Mouse (Mus musculus) forebrain, embryonic 16.5 days (tissue): ENCODE results near the gene Fndc9. TPM values are rescaled to one million over a fixed set of nuclear protein-coding genes. Genes with fewer than 3 reads are reported as not detected.

Source experiments
- ATAC-seq: fragments of 200-750 bp; cut with Nextera tagmentation; 2 replicates; pipeline ENCODE4 v1.8.0; 2017; ENCODE audit warnings: mild to moderate bottlenecking, moderate library complexity
- H3K27ac ChIP-seq: fragments of 300-500 bp; sonication (generic); 2 replicates; pipeline ENCODE4 v1.5.1; 2014; ENCODE audit warnings: low read length, control low read depth
- H3K27me3 ChIP-seq: fragments of 300-500 bp; sonication (generic); replicated peaks from 2 replicates; pipeline ENCODE4 v1.6.1; 2014; ENCODE audit warnings: low read length; ENCODE audit not compliant: control insufficient read depth, insufficient read depth
- H3K36me3 ChIP-seq: fragments of 300-500 bp; sonication (generic); 2 replicates; pipeline ENCODE4 v1.6.1; 2014; ENCODE audit not compliant: control insufficient read depth, insufficient read depth
- H3K4me1 ChIP-seq: fragments of 300-500 bp; sonication (generic); replicated peaks from 2 replicates; pipeline ENCODE4 v1.6.1; 2014; ENCODE audit warnings: low read length; ENCODE audit not compliant: control insufficient read depth, insufficient read depth
- H3K4me2 ChIP-seq: fragments of 300-500 bp; sonication (generic); 2 replicates; pipeline ENCODE4 v1.6.1; 2014; ENCODE audit warnings: mild to moderate bottlenecking, low read length, control low read depth
- H3K4me3 ChIP-seq: fragments of 300-500 bp; sonication (generic); replicated peaks from 2 replicates; pipeline ENCODE4 v1.5.1; 2014; ENCODE audit warnings: mild to moderate bottlenecking, low read length, control low read depth
- H3K9ac ChIP-seq: fragments of 300-500 bp; sonication (generic); replicated peaks from 2 replicates; pipeline ENCODE4 v1.6.1; 2014; ENCODE audit warnings: low read depth, low read length, control low read depth
- H3K9me3 ChIP-seq: fragments of 300-500 bp; sonication (generic); 2 replicates; pipeline ENCODE4 v1.6.1; 2016; ENCODE audit warnings: low read length; ENCODE audit not compliant: control insufficient read depth
- WGBS: fragments of 180-500 bp; shearing (Covaris S2); extraction: QIAGEN DNeasy Blood & Tissue Kit; methylation state at CpG from one replicate; pipeline ENCODE4 v1.1.7; 2014; 5-methylcytosine and 5-hydroxymethylcytosine counted together
- polyA plus RNA-seq: library from polyadenylated mRNA; unstranded; fragments of >200 nt; fragmentation: Nextera tagmentation; extraction: Ambion mirVana; gene quantifications from 2 replicates; pipeline ENCODE4 v1.2.1, GENCODE M21; 2015

Fndc9 gene
- polyA plus RNA-seq, 1 experiment from 2014 or later, result 5.3 TPM

DNA sequence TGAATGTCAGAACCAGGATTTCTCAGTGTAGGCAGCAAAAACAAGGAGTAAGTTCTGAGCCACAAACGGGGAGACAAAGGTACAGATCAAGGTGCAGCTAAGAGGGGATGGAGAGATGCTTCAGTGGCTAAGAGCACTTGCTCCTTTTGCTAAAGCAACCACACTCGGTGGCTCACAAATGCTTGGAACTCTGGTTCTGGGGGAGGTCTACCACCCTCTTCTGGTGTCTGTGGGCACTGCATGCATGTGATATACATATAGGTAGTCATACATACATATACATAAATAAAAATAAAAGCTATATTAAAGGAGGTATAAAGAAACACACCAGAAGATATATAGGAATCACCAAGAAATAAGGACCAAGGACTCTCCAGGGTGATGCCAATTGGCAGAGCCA lies 11.8 kb upstream of the Fndc9 start:
- H3K4me3 ChIP-seq, result no peak overlapping the region
- no peak overlapping the region for H3K27ac ChIP-seq
- no peaks in the 10 kb centered on the region for H3K27me3 ChIP-seq
- H3K4me2 ChIP-seq, result no peak overlapping the region
- WGBS, result 67% methylated on average over 2 of the region's 2 CpGs
- no peak for ATAC-seq
- no peak overlapping the region for H3K9ac ChIP-seq
- H3K4me1 ChIP-seq, result no peaks in the 10 kb centered on the region
- no peaks in the 10 kb centered on the region for H3K9me3 ChIP-seq
- H3K36me3 ChIP-seq, result peaks cover 23% of the 10 kb centered on the region

DNA sequence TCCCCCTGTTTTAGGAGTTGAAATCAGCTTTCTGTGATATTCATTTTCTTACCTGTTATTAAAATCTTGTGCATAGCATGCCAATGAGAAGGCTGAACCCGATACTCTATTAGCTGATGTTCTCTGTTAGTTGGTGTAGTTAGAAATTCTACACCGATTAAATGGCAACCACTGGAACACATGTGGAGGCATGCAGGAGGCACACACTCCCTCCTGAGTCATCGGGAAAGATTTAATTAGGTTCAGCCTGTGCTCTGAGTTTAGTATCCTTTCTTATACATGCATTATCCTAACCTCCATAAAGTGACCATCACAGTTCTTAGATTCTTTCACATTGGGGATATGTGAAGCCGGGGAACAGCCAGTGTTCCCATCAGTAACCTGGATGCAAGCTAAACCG lies 10.0 kb upstream of the Fndc9 start:
- no peak overlapping the region for H3K9ac ChIP-seq
- peaks cover 23% of the 10 kb centered on the region for H3K36me3 ChIP-seq
- H3K9me3 ChIP-seq, result no peaks in the 10 kb centered on the region
- H3K4me3 ChIP-seq, result no peak overlapping the region
- H3K27ac ChIP-seq, result no peak overlapping the region
- no peaks in the 10 kb centered on the region for H3K4me1 ChIP-seq
- WGBS, result 93% methylated on average over 5 of the region's 5 CpGs
- H3K4me2 ChIP-seq, result no peak overlapping the region
- no peak for ATAC-seq
- no peaks in the 10 kb centered on the region for H3K27me3 ChIP-seq

DNA sequence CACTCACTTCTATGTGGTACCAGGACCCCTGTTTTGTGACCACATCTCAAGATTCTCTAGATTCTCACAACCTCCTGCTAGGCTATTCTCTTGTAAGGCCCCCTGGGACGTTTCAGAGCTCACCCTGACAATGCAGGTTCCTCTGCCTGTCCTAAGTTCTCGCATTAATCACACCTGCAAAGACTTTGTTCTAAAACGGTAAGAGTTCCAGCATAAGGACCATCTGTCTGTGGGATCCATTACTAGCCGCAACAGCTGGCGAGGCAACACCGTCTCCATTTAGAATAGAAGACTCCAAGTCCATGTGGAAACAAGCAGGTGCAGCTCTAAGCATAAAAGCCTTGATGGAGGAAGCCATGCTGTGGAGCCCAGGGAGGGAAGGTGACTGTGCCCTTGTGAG lies 5.1 kb upstream of the Fndc9 start:
- Histone ChIP-seq H3K4me2 (no peak overlapping the region), H3K4me1 (peaks cover 14% of the 10 kb centered on the region), H3K4me3 (no peak overlapping the region), H3K27ac (no peak overlapping the region), H3K36me3 (no peaks in the 10 kb centered on the region; the same call in 1 of the 2 replicates), H3K27me3 (no peaks in the 10 kb centered on the region), H3K9ac (no peak overlapping the region), H3K9me3 (no peaks in the 10 kb centered on the region)
- no peak for ATAC-seq
- 66% methylated on average over 6 of the region's 6 CpGs for WGBS

DNA sequence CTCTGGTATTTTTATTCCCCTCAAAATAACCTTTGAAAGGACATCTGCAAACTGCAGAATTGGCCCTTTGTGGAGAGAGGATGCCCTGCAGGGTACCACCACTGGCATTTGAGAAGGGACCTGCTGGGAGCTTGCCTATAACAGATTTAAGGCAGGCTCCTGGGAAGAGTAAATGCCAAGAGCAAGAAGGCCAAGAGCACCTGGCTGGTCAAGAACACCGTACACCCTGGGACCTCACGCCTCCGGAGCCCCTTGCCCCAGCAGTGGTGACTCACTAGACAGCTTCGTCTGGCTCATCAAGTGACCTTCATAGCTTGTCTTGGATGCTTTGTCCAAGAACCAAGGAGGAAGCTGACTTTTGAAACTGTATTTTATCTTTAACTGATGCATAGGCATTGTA lies 2.5 kb upstream of the Fndc9 start:
- Histone ChIP-seq H3K9ac (no peak overlapping the region), H3K4me2 (no peak overlapping the region), H3K4me1 (peaks cover 23% of the 10 kb centered on the region), H3K27ac (no peak overlapping the region), H3K36me3 (peaks cover 4% of the 10 kb centered on the region), H3K4me3 (no peak overlapping the region), H3K27me3 (no peaks in the 10 kb centered on the region), H3K9me3 (no peaks in the 10 kb centered on the region)
- 85% methylated on average over 4 of the region's 4 CpGs for WGBS
- ATAC-seq, result no peak

DNA sequence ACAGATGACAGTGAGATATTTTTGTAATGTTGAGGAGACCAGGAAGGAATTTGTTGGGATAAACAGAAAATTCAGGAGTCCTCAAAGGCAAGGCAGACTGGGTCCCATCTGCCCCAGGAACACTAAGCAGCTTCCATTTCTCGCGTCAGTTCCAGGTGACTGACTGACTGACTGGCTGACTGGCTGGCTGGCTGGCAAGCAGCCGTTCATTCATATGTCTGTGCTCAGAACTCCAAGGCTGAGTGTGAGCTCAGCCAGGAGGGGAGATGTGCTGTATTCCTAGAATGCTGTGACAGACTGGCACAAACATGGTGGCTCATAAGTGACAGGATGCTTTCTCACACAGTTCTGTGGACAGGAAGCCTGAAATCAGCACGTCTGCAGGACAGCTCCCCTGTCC lies 1.4 kb upstream of the Fndc9 start:
- peak overlapping the region; percentile 39; the same call in 1 of the 2 replicates for H3K27ac ChIP-seq
- ATAC-seq, result peak; percentile 80
- no peak overlapping the region for H3K4me2 ChIP-seq
- no peaks in the 10 kb centered on the region for H3K27me3 ChIP-seq
- H3K9me3 ChIP-seq, result no peaks in the 10 kb centered on the region
- H3K36me3 ChIP-seq, result peaks cover 11% of the 10 kb centered on the region
- H3K9ac ChIP-seq, result no peak overlapping the region
- 40% methylated on average over 4 of the region's 4 CpGs for WGBS
- H3K4me3 ChIP-seq, result no peak overlapping the region
- peaks cover 23% of the 10 kb centered on the region for H3K4me1 ChIP-seq

GRCm38 (mm10) chr11:46236976-46237375 lies 1.6 kb downstream of the Fndc9 start:
- no peak overlapping the region for H3K27ac ChIP-seq
- H3K4me1 ChIP-seq, result peaks cover 23% of the 10 kb centered on the region
- no peak overlapping the region for H3K4me2 ChIP-seq
- ATAC-seq, result no peak
- H3K27me3 ChIP-seq, result no peaks in the 10 kb centered on the region
- H3K9me3 ChIP-seq, result no peaks in the 10 kb centered on the region
- H3K9ac ChIP-seq, result no peak overlapping the region
- 40% methylated on average over 4 of the region's 4 CpGs for WGBS
- no peak overlapping the region for H3K4me3 ChIP-seq
- H3K36me3 ChIP-seq, result peaks cover 35% of the 10 kb centered on the region

DNA sequence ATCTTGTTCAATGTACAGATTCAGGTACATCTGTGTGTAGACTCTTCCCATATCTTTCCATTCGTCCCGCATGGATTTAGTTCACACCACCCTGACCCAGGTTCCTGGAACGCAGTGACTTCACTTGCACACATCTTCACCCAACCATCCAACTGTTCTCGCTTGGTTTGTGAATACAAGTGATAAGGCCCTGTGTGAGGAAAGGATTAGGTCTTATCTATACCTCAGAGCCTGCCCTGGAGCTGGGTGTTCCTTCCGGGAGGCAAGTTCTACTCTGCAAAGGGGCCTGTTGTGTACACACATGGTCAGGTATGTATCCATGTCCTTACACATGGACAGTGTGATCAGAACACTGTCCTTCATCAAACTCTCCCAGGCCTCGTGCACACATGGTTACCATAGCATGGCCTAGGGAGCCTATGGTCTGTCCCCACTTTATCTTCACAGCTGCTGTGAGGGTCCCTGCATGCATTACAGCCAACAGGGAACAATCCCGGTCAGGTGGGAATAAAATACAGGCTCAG lies 5.9 kb downstream of the Fndc9 start:
- Histone ChIP-seq H3K4me2 (no peak overlapping the region), H3K4me1 (no peaks in the 10 kb centered on the region), H3K9ac (no peak overlapping the region), H3K4me3 (no peak overlapping the region), H3K27ac (no peak overlapping the region), H3K9me3 (no peaks in the 10 kb centered on the region), H3K27me3 (no peaks in the 10 kb centered on the region), H3K36me3 (peaks cover 39% of the 10 kb centered on the region)
- ATAC-seq, result no peak
- 96% methylated on average over 7 of the region's 7 CpGs for WGBS

GRCm38 (mm10) chr11:46241985-46242384 lies 6.7 kb downstream of the Fndc9 start:
- no peak for ATAC-seq
- Histone ChIP-seq H3K27me3 (no peaks in the 10 kb centered on the region), H3K9ac (no peak overlapping the region), H3K36me3 (peaks cover 44% of the 10 kb centered on the region), H3K9me3 (no peaks in the 10 kb centered on the region), H3K4me2 (no peak overlapping the region), H3K4me3 (no peak overlapping the region), H3K4me1 (no peaks in the 10 kb centered on the region), H3K27ac (no peak overlapping the region)
- WGBS, result 96% methylated on average over 8 of the region's 8 CpGs

GRCm38 (mm10) chr11:46244731-46245604 lies 9.6 kb downstream of the Fndc9 start:
- no peaks in the 10 kb centered on the region for H3K9me3 ChIP-seq
- WGBS, result 59% methylated on average over 23 of the region's 23 CpGs
- H3K4me3 ChIP-seq, result no peak overlapping the region
- H3K27ac ChIP-seq, result no peak overlapping the region
- peaks cover 37% of the 10 kb centered on the region for H3K36me3 ChIP-seq
- 0 out of 2 replicates have a peak, but pooled peaks have one; percentile 38 for ATAC-seq
- H3K27me3 ChIP-seq, result no peaks in the 10 kb centered on the region
- H3K4me1 ChIP-seq, result no peaks in the 10 kb centered on the region
- H3K4me2 ChIP-seq, result no peak overlapping the region
- H3K9ac ChIP-seq, result no peak overlapping the region
